Mouse (Mus musculus) cerebellum, adult 2 months (tissue): ENCODE results near the gene Zan. TPM values are rescaled to one million over a fixed set of nuclear protein-coding genes. Genes with fewer than 3 reads are reported as not detected.
A peak's percentile ranks its signal among the peaks of the same experiment; 100 is the strongest.
"Not testable (repeated sequence)": the region's sequence is repeated elsewhere in the genome, so short reads cannot be mapped to it uniquely, and the experiment has no call there.

Experiments
- DNase-seq, 2 experiments: peaks; one replicate each; pipeline ENCODE4 v3.0.0; 2021
- H3K27ac ChIP-seq: fragments of 200-500 bp; 2 replicates; pipeline ENCODE4 v1.5.1; 2012; ENCODE audit warnings: low read length, control low read depth, inconsistent platforms; ENCODE audit not compliant: insufficient read depth
- H3K27me3 ChIP-seq: fragments of 200-500 bp; 2 replicates; pipeline ENCODE4 v1.6.1; 2012; ENCODE audit warnings: inconsistent platforms, mild to moderate bottlenecking, low read length, moderate library complexity; ENCODE audit not compliant: control insufficient read depth, insufficient read depth
- H3K4me1 ChIP-seq: fragments of 200-500 bp; 2 replicates; pipeline ENCODE4 v1.6.1; 2011; ENCODE audit warnings: low read length; ENCODE audit not compliant: control insufficient read depth, insufficient read depth
- H3K4me3 ChIP-seq: fragments of 200-500 bp; replicated peaks from 2 replicates; pipeline ENCODE3; 2011; ENCODE audit warnings: mild to moderate bottlenecking, low read depth, low read length, control low read depth; ENCODE audit not compliant: insufficient read depth
- CTCF ChIP-seq: fragments of 200-500 bp; IDR thresholded peaks from 2 replicates; pipeline ENCODE4 v1.5.1; 2011; ENCODE audit warnings: low read depth, mild to moderate bottlenecking, control low read depth, low read length, moderate library complexity, borderline replicate concordance; ENCODE audit not compliant: insufficient read depth
- POLR2A ChIP-seq: fragments of 200-500 bp; IDR thresholded peaks from 2 replicates; pipeline ENCODE4 v1.6.1; 2011; ENCODE audit warnings: low read length, control low read depth, borderline replicate concordance; ENCODE audit not compliant: insufficient read depth
- WGBS: fragments of 180-500 bp; shearing (Covaris S2); methylation state at CpG from one replicate; pipeline ENCODE4 v1.1.7; 2018; 5-methylcytosine and 5-hydroxymethylcytosine counted together
- polyA plus RNA-seq: library from polyadenylated mRNA; depleted of rRNA; stranded (reverse); fragments of >200 nt; gene quantifications from 2 replicates; pipeline ENCODE4 v1.2.3, GENCODE M21; 2012

The Zan gene
- polyA plus RNA-seq, 1 experiment: 0.31 TPM

DNA sequence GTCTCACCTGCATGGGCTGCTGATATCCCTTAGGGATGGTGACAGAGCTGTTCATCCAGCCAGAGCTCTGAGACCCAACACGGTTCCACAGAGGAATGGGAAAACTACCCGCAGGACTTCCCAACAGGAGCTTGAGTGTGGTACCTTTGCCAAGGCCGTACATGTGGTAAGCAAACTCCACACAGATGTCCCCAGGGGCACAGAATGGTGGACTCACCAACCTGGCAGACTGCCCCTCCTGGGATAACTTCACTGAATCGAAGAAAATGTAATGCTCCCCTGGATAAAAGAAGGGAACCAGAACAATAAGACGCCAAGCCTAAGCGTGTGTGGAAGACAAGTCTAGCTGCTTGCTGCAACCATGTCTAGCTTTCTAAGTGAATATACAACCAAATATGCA, 9.9 kb downstream of the Zan start:
- Histone ChIP-seq H3K4me1 (no peaks in the 10 kb centered on the region), H3K4me3 (no peak overlapping the region), H3K27ac (no peak overlapping the region), H3K27me3 (no peaks in the 10 kb centered on the region)
- no peak for TF ChIP-seq CTCF
- DNase-seq: no peak
- 74% methylated on average over 6 of the region's 6 CpGs for whole genome bisulfite sequencing

GRCm38 (mm10) chr5:137465049-137465448, 11.8 kb downstream of the Zan start:
- Histone ChIP-seq H3K27me3 (no peaks in the 10 kb centered on the region), H3K4me3 (no peak overlapping the region), H3K27ac (no peak overlapping the region), H3K4me1 (no peaks in the 10 kb centered on the region)
- no peak for TF ChIP-seq CTCF
- TF ChIP-seq POLR2A: no peak
- no peak for DNase-seq
- 20% methylated on average over 3 of the region's 3 CpGs for WGBS

DNA sequence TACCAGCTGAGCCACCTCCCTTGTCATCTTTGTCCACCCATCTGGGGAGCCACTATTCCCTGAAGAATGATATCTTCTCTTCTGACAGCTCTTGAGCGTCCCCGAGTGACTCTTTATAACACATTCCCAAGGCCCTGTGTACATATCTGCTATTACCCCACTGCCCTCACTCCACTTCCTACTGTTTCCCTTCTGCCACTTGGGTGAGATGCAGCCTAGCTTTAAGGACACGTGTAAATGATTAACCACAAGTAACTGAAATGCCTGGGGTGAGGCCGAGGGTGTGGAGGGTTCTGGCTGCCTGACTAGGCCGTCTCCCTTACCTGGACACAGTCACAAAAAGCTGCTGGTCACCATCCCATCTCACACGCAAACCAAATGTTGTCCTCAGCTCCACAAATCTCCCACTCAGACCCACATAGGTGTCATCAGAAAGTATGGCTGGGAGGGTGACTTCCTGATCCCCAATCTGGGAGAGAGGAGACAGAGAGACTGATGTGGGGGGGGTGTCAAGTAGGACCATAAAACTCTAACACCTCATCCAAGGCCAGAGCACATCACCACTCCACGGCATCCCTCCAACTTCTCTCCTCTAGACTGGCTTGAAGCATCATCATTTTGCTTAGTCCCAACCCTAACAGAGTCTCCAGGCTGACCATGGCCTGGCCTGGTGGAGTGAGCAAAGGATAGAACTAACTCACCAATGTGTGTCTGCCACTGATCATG, 20.8 kb downstream of the Zan start:
- Histone ChIP-seq H3K27ac (no peak overlapping the region), H3K27me3 (no peaks in the 10 kb centered on the region), H3K4me3 (no peak overlapping the region), H3K4me1 (no peaks in the 10 kb centered on the region)
- 72% methylated on average over 7 of the region's 7 CpGs for WGBS
- TF ChIP-seq CTCF (no peak), POLR2A (no peak)
- DNase-seq: no peak

GRCm38 (mm10) chr5:137455206-137455605, 21.7 kb downstream of the Zan start:
- Histone ChIP-seq H3K27me3 (no peaks in the 10 kb centered on the region), H3K4me3 (no peak overlapping the region), H3K27ac (no peak overlapping the region), H3K4me1 (no peaks in the 10 kb centered on the region)
- DNase-seq: no peak
- TF ChIP-seq CTCF (no peak), POLR2A (no peak)
- WGBS: 85% methylated on average over 6 of the region's 6 CpGs

DNA sequence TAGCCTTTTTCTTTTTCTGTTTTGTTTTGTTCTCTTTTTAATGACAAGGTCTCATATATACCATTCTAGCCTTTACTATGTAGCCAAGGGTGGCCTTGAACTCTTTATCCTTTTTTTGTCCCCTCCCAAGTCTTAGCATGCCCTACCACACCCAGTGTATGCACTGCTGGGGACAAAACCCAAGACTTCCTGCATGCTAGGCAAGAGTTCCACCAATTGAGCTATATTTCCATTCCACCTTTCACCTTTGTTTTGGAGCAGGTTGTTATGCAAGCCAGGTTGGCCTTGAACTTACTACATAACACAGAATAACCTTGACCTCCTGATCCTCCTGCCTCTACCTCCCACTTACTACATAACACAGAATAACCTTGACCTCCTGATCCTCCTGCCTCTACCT, 31.3 kb downstream of the Zan start:
- Histone ChIP-seq H3K4me1 (no peaks in the 10 kb centered on the region), H3K27ac (no peak overlapping the region), H3K4me3 (no peak overlapping the region), H3K27me3 (no peaks in the 10 kb centered on the region)
- DNase-seq: no peak
- TF ChIP-seq CTCF (no peak), POLR2A (no peak)

- no peak overlapping the region for H3K4me3 ChIP-seq
- H3K4me1 ChIP-seq: no peaks in the 10 kb centered on the region
- no peak overlapping the region for H3K27ac ChIP-seq
- H3K27me3 ChIP-seq: no peaks in the 10 kb centered on the region
- DNase-seq: no peak
- TF ChIP-seq POLR2A (no peak), CTCF (no peak)
- WGBS: 40% methylated on average over 11 of the region's 11 CpGs
Measured at GRCm38 (mm10) chr5:137440216-137440855, 36.5 kb downstream of the Zan start.

DNA sequence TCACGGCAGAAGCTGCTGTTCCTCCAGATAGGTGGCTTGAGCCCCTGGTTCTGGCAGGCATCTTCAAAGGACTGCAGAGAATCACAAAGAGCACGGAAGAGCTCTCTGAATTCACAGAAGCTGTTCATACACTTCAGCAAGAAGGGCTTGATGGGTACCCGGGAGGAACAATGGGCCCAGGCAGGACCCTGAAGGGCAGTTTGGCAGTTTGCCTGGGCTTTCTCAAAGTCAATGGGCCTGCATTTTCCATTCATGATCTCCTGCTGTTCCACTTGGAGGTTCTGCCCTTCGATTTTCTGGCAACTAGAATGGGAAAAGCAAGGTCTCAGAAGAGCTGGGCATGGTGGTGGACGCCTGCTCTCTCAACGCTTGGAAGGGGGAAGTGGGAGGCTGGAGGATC, 43.0 kb downstream of the Zan start:
- Histone ChIP-seq H3K4me1 (no peaks in the 10 kb centered on the region), H3K27me3 (no peaks in the 10 kb centered on the region), H3K27ac (no peak overlapping the region), H3K4me3 (no peak overlapping the region)
- TF ChIP-seq POLR2A: no peak
- no peak for TF ChIP-seq CTCF
- 23% methylated on average over 6 of the region's 6 CpGs for WGBS
- DNase-seq: peak in 1 of 2 experiments; percentile 8

- 84% methylated on average over 4 of the region's 4 CpGs for WGBS
- DNase-seq, H3K4me3 ChIP-seq, H3K27me3 ChIP-seq, H3K4me1 ChIP-seq, H3K27ac ChIP-seq: not testable (repeated sequence)
Measured at GRCm38 (mm10) chr5:137430402-137430801, 46.5 kb downstream of the Zan start.
